Mouse (Mus musculus) erythroblast, adult 5-6 weeks (primary cell): ENCODE data around the gene Filip1l. TPM values are rescaled to one million over a fixed set of nuclear protein-coding genes. Genes with fewer than 3 reads are reported as not detected.

Experiments used
- ATAC-seq: replicated peaks from 2 replicates; pipeline ENCODE4 v1.8.0; 2016; ENCODE audit warnings: moderate number of reproducible peaks, mild to moderate bottlenecking, moderate TSS enrichment, inconsistent platforms; ENCODE audit not compliant: poor library complexity, low FRiP score, severe bottlenecking
- total RNA-seq, 2 experiments: library from RNA; stranded (forward) in 1 of 2; stranded (reverse) in 1 of 2; fragments of 150-400 nt in 1 of 2; fragments of 200-764, 138-1000 nt in 1 of 2; gene quantifications; 2 replicates each; pipeline versions ENCODE4 v1.2.3 to v1.2.4; 2015 to 2017; ENCODE audit warnings: low replicate concordance in 2 of 2

The Filip1l gene
- total RNA-seq, 2 experiments from 2014 or later = 5.4 to 23.4 TPM

- ATAC-seq = no peak
Observed at GRCm38 (mm10) chr16:57506133-57506532, 153.2 kb downstream of the Filip1l start.

- no peak for ATAC-seq
Observed at GRCm38 (mm10) chr16:57508351-57508750, 155.5 kb downstream of the Filip1l start.

- ATAC-seq = no peak
Observed at GRCm38 (mm10) chr16:57509099-57509498, 156.2 kb downstream of the Filip1l start.

GRCm38 (mm10) chr16:57513562-57513961 is 160.7 kb downstream of the Filip1l start:
- no peak for ATAC-seq

- no peak for ATAC-seq
Observed at GRCm38 (mm10) chr16:57514371-57514770, 161.5 kb downstream of the Filip1l start.

- ATAC-seq = no peak
Observed at GRCm38 (mm10) chr16:57515636-57516035, 162.7 kb downstream of the Filip1l start.

- ATAC-seq = no peak
Observed at GRCm38 (mm10) chr16:57525046-57525445, 172.2 kb downstream of the Filip1l start.

- no peak for ATAC-seq
Observed at GRCm38 (mm10) chr16:57525476-57525875, 172.6 kb downstream of the Filip1l start.

GRCm38 (mm10) chr16:57526893-57527292 is 174.0 kb downstream of the Filip1l start:
- no peak for ATAC-seq

- no peak for ATAC-seq
Observed at GRCm38 (mm10) chr16:57528457-57528856, 175.6 kb downstream of the Filip1l start.

GRCm38 (mm10) chr16:57530547-57530946 is 177.7 kb downstream of the Filip1l start:
- no peak for ATAC-seq

GRCm38 (mm10) chr16:57532081-57532493 is 179.2 kb downstream of the Filip1l start:
- ATAC-seq = no peak

GRCm38 (mm10) chr16:57534365-57534764 is 181.5 kb downstream of the Filip1l start:
- no peak for ATAC-seq

GRCm38 (mm10) chr16:57534811-57535210 is 181.9 kb downstream of the Filip1l start:
- no peak for ATAC-seq

- ATAC-seq = no peak
Observed at GRCm38 (mm10) chr16:57536511-57536910, 183.6 kb downstream of the Filip1l start.

- ATAC-seq = no peak
Observed at GRCm38 (mm10) chr16:57543243-57543642, 190.3 kb downstream of the Filip1l start.

- ATAC-seq = no peak
Observed at GRCm38 (mm10) chr16:57544441-57544840, 191.5 kb downstream of the Filip1l start.

- ATAC-seq = no peak
Observed at GRCm38 (mm10) chr16:57546355-57546754, 193.5 kb downstream of the Filip1l start.

GRCm38 (mm10) chr16:57548608-57549007 is 195.7 kb downstream of the Filip1l start:
- ATAC-seq = no peak

- ATAC-seq = no peak
Observed at GRCm38 (mm10) chr16:57549061-57550037, 196.5 kb downstream of the Filip1l start.

GRCm38 (mm10) chr16:57550088-57550487 is 197.2 kb downstream of the Filip1l start:
- ATAC-seq = no peak
